Mouse (Mus musculus) layer of hippocampus, adult 9-10 months (tissue): ENCODE results near the gene Herc4.
A peak's percentile ranks its signal among the peaks of the same experiment; 100 is the strongest.
"Not testable (repeated sequence)": the region's sequence is repeated elsewhere in the genome, so short reads cannot be mapped to it uniquely, and the experiment has no call there.

Experiments
- DNase-seq: peaks from one replicate; pipeline ENCODE4 v3.0.0; 2022; ENCODE audit warnings: low spot score

Gene Herc4

DNA sequence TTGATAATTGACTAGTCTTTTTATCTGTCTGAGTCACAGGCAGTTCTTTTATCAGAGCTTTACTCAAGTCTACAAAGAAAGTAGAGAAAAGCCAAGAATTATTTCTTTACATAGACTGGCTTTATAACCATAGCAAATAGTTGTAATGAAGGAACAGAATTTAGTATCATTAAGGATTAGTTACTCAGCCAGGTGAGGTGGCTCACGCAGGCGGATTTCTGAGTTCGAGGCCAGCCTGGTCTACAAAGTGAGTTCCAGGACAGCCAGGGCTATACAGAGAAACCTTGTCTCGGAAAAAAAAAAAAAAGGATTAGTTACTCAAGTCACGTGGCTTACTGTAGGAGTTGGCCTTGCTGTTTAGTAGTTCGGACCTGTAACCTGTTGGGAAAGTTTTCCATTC lies 4.8 kb downstream of the Herc4 start:
- DNase-seq = no peak

DNA sequence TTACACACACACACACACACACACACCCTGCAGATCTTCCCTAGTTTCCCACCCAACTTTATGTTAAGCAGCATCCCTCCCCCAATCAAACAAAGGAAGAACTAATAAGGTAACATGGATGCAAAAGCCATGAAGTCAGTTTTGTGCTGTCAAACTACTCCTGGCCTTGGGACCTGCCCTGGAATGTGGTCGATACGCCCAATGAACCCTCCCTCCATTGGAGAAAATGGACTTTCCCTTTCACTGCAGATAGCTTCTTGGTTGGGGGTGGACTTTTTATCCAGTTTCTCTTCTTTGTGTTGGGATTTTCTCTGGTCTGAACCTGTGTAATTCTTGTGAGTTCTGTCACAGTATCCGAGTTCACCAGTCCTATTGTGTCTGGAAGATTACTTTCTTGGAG lies 15.1 kb downstream of the Herc4 start:
- DNase-seq = no peak

DNA sequence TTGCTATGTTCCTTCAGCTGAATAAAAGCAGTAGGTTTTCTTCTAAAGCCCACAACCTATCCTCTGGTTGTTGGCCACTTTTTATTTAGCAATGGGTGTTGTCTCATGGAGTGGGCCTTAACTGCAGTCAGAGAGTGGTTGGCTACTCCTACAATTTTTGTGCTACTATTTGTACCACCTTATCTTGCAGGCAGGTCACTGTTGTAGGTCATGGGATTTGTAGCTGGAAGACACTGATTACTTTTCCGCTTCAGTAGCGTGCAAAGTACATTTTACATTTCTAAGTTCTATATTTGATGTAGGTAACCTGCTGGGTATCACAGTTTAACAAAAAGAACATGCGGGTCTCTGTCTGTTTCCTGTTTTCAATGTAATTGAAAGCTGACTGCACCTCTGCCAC lies 15.7 kb downstream of the Herc4 start:
- DNase-seq = no peak

DNA sequence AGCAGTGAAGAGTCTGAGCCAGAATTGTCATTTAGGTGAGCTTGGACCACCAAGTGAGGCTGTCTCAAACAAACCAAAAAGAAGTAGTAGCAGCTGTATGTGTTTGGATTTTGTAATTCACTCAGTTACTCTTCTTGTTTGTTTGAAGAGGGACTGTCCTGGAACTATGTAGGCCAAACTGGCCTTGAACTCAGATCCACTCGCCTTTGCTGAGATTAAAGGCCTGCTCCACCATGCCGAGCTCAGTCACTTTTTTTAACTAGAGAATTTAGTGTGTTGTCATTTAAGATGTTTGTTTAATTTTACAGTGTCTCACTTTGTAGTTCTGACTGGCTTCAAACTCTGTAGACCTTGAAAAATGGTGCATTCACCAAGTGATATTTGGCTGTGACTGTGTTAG lies 24.3 kb downstream of the Herc4 start:
- DNase-seq = no peak

DNA sequence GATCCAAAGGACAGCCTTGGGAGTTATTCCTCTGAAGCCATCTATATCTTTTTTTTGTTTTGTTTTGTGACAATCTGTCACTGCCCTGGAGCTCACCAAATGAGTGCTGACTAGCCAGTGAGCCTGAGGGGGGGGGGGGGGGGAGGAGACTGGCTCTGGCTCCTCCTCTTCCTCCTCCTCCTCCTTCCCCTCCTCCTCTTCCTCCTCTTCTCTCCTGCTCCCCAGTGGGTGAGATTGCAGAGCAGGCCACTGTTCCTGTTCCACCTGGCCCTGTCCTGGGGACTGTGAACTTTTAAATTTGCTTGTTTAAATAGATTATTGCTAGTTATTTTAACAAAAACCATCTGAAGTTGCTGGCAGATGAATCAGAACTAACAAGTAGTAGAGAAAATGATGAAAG lies 28.8 kb downstream of the Herc4 start:
- DNase-seq = no peak

DNA sequence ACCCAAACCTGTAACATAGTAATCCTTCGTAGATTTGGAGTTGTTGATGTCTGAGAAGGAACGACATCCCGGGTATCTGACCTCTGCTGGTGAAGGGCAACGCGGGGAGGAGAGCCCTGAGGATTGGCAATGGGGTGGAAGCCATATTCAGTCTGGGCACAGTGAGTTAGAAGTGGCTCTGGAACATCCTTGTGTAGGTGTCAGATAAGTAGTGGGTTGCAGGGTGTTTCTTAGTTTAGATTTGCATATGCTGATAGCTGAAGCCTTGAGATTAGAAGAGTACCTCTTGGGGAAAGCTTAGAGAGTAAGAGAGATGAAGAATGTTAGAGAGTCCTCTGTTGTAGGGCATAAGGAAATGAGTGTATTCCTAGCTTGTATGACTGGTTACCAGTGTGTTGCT lies 29.3 kb downstream of the Herc4 start:
- DNase-seq = no peak

DNA sequence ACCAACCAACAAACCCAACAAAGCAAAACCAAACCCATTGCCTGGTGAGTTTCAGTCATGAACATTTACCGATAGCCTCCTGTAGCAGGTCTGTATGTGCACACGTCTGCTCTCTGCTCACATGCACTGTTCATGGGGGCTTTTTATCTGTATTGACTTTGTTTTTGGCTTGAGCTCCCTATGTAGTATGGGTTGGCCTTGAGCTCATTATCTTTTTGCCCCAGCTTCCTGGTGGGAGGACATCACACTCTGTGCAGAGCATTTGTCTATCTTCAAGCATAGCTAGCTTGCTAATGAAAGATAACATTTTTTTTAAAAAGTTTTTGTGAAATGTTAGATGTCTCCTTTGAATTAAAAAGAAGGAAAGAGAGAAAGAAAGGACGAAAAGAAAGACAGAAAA lies 33.4 kb downstream of the Herc4 start:
- no peak for DNase-seq

DNA sequence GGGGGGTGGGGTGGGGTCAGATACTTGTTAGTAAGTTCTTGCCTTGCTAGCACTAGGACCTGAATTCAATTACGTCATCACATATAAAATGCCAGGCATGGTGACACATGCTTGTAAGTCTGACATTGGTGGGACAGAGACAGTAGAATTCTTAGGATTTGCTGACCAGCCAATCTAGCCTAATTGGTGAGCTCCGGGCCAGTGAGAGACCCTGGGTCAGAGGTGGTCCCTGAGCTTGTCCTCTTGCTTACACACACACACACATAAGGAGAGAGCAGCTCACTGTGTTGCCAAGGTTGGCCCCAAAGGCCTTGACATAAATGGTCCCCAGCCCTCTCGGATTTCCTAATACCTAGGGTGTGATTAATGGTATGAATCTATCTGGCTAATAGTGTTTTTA lies 36.2 kb downstream of the Herc4 start:
- no peak for DNase-seq

DNA sequence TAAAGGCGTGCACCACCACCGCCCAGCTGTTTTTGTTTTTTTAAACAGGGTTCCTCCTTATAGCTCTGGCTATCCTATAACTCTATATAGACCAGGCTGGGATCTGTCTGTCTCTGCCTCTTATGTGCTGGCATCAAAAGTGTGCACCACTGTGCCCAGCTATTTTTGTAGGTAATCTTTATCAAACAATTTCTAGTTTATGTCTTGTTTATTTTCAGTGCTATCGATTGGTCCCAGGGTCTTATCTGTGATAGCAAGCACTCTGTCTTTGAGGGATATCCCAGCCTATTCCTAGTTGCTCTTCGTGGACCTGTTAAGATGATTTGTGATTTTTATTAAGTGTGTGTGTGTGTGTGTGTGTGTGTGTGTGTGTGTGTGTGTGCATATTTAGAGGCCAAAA lies 38.8 kb downstream of the Herc4 start:
- no peak for DNase-seq

DNA sequence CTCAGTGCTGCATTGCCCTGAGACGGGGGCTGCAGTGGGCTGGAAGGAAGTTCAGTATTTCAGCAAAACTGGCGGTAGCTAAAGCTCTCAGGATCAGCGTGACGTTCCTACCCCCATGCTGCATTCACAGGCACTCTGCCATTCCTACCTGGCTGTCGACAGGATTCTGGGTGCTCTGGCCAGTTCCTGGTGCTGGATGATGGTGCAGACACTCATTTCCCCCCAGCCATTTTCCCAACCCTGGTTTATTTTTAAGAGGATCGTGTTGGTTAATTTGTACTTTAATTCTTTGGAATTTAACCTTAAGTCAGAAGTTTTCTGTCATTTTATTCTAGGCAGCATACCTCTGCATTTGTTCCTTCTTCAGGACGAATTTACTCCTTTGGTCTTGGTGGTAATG lies 39.2 kb downstream of the Herc4 start:
- DNase-seq = no peak

DNA sequence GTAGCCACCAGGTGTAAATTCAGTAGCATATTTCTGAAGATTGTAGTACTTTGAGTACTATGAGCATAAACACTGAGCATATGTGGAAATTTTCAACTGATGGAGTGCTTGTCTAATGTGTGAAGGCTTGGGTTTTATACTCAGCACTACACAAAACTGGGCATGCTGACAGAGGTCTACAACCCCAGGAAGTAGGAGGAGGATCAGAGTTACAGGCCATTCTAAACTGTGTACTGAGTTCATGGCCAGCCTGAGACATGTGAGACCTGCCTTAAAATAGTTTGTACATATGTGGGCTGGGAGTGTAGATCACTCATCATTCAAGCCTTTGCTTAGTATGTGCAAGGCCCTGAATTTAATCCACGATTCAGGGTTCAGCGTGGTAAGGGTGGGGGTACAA lies 58.7 kb downstream of the Herc4 start:
- no peak for DNase-seq

DNA sequence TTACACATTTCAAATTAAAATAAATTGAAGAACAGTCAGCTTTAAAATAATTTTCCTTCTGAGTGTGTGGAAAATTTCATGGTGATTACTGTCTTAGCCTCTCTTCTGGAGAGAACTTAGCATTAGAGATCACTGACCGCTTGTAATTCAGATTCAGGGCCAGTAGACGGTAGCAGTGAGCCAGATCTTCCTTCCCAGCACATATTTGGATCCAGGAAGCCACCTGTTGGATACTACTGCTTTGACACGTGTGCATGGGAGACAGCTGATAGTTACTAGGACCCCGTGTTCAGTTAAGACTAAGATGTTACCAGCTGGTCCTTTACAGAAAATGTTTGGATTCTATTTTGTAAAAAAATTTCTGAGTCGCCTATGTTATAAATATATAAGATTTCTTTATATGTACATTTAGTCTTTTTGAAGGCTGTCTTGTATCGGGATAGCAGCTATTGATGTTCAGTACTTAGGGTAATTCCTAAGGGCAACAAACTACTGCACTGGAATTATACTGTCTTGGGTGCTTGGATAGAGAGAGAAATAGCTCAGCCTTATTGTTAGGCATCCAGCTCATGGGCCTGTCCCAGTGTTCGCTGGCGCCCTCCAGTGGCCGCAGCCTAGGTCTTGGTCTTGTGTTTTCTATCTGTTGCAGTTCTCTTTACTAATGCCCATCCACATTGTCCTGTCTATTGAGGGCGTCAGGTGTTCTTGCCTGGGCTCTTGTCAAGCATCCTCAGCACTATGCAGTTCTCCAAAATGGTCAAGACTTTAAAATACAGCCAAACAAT lies 65.2 kb downstream of the Herc4 start:
- peak; percentile 85 for DNase-seq

DNA sequence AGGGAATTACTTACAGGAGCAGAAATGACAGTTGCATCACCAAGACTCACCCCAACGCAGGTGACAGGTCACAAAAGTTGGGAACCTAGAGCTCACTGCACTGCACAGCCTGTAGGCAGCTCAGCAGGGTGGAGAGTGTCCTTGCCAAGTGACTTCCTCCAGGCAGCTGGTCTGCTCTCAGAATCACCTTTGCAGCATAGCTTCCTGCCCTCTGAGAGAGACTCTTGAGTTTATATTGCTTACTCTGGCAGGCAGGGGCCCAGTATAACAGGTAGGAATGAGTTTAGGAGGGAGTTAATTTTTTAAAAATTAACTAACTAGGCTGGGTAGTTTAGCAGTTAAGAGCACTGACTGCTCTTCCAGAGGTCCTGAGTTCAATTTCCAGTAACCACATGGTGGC lies 70.1 kb downstream of the Herc4 start:
- DNase-seq = no peak

DNA sequence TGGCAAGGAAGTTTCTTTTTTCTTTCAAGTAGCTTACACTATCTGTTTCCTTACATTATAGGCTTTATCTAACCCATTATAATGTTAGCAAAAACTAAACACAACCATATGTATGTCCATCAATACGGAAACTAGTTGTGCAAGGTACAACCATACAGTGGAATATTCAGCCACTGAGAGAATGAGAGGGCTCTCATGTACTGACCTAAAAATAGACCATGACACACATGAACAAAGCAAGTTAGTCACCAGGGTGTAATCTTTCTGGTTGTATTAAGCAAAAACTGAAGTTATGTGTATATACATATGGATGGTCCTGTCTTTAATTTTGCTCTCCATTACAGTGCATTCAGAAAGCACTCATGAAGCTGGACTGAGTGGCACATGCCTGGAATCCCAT lies 83.5 kb downstream of the Herc4 start:
- DNase-seq = no peak

DNA sequence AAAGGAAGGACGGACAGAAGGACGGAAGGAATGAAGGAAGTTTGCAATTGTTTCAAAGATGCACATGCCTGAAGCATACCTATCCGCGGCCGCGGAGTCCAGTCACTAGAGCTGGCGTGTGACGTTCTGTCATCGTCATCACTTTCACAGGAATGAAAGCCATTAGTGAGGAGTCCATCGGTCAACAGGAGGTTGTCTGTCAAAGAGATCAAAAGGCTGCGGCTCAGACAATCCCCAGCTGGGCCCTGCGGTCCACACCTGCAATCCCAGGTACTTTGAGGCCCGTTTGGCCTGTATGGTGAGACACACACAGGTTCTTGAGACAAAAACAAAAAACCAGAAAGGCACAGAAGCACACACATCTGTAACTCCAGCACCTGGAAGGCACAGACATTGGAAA lies 93.3 kb downstream of the Herc4 start:
- no peak for DNase-seq

DNA sequence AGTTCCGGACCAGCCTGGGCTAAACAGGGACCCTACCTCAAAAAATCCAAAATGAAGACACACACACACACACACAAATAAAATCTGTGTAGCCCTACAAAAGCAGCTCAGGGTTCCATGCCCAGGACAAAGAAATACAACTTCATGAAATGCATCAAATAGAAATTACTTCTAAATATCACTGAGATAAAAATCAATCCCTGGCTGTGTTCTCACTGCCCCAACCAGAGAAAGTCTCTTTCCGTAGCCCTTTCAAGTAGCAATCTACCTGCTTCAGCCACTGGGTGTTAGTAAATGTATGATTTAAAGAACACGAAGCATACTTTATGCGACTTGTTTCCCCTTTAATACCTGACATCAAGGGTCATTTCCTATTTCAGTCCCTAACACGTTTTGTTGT lies 93.7 kb downstream of the Herc4 start:
- DNase-seq = no peak

DNA sequence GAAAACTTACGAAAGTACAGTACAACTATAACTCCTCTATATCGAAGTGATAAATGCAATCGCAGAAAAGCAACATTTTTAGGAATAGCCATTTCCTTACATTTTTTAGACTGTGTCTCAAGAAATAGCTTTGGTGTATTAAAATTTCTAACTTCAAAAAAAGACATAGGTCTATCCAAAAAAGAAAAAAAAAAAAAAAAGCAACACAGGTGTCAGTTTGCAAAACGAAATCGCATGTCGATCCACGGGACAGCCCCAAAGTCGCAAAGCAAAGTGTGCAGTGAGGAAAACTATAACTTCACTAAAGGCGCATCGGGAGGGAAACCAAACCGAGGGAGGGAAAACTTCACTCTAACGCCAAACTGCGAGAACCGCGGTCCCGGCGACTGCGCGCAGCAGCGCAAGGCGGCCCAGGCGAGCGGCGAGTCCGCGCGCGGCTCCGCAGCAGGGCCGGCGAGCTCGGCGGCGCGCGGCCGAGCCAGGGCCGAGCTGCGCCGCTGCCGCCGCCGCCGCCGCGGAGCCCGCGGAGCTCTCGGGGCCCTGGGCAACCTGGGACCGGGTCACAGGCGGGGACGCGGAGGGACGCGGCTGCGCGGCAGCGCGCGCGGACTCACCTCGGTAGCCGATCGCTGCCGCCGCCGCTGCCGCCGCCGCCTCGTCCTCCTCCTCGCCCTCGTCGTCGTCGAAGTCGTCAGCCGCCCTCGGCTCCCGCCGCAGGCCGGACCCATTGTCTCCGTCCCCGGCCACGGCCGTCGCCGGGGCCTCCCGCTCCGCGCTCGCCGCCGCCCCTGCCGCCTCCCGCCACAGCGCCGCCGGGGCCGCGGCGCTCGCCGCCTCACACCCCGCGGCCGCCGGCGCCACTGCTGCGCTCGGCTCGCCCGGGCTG lies 94.6 kb downstream of the Herc4 start:
- no peak for DNase-seq

DNA sequence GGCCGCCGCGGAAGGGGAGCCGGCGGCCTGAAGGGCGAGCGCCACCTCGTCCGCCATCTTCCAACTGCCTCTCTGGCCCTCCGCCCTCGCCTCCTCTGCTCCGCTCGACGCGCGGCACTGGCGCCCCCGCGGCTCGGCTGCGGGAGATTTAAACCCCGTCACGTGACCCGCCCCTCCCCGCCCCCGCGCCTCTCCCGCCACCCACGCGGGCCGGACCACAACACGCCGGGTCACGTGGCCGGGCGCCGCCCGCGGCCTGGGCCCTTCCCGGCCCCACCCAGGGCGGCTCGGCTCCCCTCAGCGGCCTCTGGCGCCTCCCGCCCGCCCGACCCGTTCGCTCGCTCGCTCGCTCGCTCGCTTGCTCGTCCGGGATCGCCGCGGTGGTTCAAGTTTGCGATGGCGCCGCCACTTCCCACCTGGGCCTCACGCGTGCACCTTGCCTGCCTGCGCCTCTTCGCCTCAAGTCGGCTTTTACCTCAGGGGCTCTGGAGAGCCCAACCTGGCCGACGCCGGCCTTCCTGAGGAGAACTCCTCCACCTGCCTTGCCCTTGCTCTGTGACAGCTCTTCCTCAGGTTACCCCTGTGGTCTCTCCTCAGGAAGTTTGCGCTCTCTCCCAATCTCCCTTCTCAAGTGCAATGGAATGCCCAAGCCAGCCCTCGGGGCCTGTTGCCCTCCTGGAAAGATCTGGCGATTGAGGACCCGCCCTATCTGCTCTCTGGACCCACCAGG lies 95.5 kb downstream of the Herc4 start:
- DNase-seq = peak; percentile 30

DNA sequence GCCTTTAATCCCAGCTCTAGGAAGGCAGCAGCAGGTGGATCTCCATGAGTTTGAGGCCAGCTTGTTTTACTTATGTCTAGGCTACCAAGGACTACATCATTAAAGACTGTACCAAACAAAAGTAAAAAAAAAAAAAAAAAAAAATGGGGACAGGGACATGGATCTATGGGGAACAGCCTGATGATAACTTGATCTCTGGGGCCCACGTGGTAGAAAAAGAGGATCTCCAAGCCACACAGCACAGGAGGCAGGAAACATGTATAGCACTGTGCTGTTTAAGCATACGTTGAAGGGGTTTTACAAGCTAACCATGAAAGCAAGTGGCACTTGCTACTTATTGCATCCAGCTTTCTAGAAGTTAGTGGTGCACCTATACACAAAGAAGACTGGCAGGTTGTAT lies 97.7 kb downstream of the Herc4 start:
- DNase-seq = no peak

DNA sequence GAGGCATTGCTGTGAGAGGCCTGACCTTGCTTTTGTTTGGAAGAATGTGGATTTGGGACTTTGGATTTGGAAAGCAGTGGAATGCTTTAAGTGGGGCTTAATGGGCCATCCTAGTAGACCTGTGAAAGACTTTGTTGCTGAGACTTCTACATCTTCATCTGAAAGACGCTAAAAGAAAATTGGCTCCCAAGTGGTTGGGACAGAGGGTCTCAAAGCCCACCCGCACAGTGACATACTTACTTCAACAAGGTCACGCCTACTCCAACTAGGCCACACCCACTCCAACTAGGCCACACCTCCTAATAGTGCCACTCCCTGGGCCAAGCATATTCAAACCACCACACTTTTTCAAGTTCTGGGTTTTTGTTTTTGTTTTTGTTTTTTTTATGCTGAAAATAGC lies 101.1 kb downstream of the Herc4 start:
- DNase-seq = no peak

DNA sequence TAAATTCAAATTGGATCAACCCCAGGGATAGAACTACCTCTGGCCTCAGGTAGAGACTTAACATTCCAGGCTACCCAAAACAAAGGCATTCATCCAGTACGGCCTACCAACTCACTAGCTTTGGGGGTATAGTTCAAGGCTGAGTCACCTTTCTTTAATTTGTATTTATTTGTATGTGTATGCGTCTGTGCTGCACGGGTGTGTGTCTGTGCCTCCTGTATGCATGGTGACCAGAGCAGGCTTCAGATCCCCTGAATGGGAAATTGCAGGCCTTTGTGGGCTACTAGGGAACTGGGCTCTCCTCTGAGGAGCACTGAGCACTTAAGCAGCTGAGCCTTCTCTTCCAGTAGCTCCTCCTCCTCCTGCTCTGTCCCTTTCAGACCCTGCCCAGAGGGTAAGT lies 104.7 kb downstream of the Herc4 start:
- DNase-seq = no peak

DNA sequence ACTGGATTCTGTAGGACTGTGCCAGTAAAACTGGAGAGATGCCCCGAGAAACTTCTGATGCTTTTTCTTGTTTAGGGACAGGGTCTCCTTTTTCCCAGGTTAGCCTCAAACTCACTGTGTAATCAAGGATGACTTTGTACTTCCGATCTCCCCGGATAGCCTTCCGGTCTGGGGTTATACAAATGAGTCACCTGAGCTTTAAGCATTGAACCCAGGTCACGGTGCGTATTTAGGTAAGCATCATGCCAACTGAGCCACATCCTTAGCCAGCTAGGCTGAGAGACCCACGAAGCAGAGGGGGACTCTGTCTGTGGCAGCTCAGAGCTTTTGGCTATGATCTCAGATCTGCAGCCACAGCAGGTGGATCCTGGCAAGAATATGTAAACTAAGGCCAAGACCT lies 107.1 kb downstream of the Herc4 start:
- no peak for DNase-seq

DNA sequence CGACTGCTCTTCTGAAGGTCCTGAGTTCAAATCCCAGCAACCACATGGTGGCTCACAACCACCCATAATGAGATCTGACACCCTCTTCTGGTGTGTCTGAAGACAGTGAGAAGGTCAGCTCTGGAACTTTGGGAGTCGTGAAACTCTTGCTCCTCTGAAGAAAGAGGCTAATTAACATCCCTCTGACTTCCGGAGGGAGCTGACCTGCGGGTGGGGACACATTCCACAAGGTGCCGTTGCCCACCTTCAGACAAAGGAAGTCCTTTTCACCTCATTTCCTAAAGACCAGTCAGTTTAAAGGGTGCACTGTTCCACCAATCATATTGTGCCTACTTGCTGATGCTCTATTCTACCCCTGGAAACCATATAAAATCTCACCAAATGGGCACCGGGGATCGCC lies 107.5 kb downstream of the Herc4 start:
- DNase-seq = not testable (repeated sequence)
